Mouse (Mus musculus): Measurements from ENCODE around the gene Trhde. TPM values are rescaled to one million over a fixed set of nuclear protein-coding genes. Genes with fewer than 3 reads are reported as not detected.

The Trhde gene
- 0.98 and 1.3 TPM in 2 replicates for polyA plus RNA-seq (2016; fragmentation: Nextera tagmentation; extraction: Ambion mirVana)

DNA sequence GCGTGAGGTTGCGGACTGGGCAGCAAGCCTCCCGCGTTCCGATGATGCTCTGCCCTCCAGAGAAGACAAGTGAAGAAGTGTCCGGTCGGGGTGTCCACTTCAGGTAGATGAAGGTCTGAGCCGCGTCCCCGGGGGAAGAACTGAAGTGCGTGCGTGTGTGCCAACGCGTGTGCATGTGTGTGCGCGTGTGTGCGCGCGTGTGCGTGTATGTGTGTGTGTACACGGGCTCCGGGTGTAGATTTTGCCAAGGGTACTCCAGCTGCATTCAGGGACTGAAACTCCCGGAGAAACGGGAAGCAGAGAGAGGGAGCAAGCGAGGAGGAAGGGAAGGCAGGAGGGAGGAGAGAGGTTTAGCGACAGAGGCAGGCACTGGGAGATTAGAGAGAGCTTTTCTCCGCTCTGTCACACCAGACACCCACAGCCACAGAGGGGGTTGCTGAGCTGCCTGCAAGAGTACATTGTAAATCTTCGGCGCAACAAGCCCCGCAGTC is at the start of gene Trhde:
Trhde (minus strand) TSS at position 147 of the 491 bp plus-strand sequence.
- Histone ChIP-seq H3K9me3 (no peaks in the 10 kb centered on the region), H3K36me3 (no peaks in the 10 kb centered on the region), H3K4me2 (peak within 1 kb of the TSS; percentile 94), H3K9ac (replicated peaks) (peak within 1 kb of the TSS; percentile 44), H3K27me3 (peaks cover 49% of the 10 kb centered on the region), H3K4me3 (replicated peaks) (peak within 1 kb of the TSS; percentile 60), H3K27ac (no peak within 1 kb of the TSS), H3K4me1 (replicated peaks) (peaks cover 12% of the 10 kb centered on the region)
- under 1% methylated on average over 30 of the region's 30 CpGs for WGBS
- 0 out of 2 replicates have a peak, but pooled peaks have one; percentile 13 for ATAC-seq (ENCODE audit: insufficient number of reproducible peaks, insufficient read depth, low FRiP score, low TSS enrichment, low read depth)

DNA sequence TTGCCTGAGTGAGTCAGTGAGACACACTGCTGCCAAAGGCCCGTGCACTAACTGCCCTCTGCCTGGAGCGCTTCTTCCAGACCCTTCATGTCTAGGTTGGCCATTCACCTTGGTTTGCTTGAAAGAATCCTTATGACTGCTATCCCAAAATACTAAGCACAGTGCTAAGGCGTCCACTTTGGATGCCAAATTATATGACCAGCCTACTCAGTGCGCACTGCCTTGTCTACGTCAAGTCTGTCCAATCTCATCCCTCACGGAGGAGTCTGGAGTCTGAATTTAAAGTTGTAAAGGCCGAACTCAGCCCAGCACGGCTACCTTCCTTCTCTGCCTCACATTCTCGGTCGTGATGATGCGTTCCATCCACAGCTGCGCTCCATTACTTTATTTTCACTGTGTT is 39.9 kb upstream of the Trhde start:
- WGBS, result 91% methylated on average over 12 of the region's 12 CpGs
- no peak overlapping the region for H3K4me3 ChIP-seq (replicated peaks)
- H3K27me3 ChIP-seq, result no peaks in the 10 kb centered on the region
- no peaks in the 10 kb centered on the region for H3K36me3 ChIP-seq
- H3K9me3 ChIP-seq, result no peaks in the 10 kb centered on the region
- H3K9ac ChIP-seq (replicated peaks), result no peak overlapping the region
- no peaks in the 10 kb centered on the region for H3K4me1 ChIP-seq (replicated peaks)
- H3K4me2 ChIP-seq, result no peak overlapping the region
- no peak overlapping the region for H3K27ac ChIP-seq
- no peak for ATAC-seq (ENCODE audit: insufficient number of reproducible peaks, insufficient read depth, low FRiP score, low TSS enrichment, low read depth)

DNA sequence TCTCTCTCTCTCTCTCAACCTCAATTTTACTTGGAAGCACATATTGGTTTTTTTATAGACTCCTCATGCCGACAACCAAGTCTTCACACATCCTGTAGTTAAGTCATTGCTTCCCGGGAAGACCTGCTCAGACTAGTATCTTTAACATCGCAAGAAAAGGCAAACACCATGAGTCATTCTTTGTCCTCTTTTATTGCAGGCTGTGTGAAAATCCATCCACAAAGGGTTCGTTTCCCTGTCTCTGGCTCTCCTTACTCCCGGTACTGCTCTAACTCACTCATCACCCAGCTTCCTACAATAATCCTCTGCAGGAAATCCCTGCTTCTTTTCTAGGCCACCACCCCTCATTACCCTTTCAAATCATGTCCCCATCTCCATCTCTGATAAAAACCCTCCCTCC is 39.3 kb upstream of the Trhde start:
- WGBS, result 65% methylated on average over 5 of the region's 5 CpGs
- no peaks in the 10 kb centered on the region for H3K9me3 ChIP-seq

DNA sequence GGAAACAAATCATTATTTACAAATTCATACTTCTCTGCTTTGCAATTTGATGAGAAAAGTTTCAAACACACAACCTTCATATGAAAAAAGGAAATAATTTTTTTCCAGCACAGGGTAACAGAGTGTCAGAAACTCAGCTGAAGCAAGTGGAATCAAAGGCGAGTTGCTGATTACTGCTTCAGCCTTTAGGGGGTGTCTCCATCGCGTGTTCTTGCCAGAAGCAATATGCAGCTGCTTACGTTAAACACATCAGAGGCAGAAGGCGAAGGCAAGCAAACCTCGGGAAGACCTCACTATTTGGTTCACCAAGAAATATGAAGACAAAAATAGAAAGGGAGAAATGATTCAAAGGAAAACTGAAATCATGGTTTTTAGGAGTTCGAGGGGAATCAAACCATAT is 29.2 kb upstream of the Trhde start:
- Histone ChIP-seq H3K27me3 (no peaks in the 10 kb centered on the region), H3K4me2 (no peak overlapping the region), H3K4me3 (replicated peaks) (no peak overlapping the region), H3K36me3 (no peaks in the 10 kb centered on the region), H3K9ac (replicated peaks) (no peak overlapping the region), H3K9me3 (no peaks in the 10 kb centered on the region), H3K4me1 (replicated peaks) (no peaks in the 10 kb centered on the region), H3K27ac (no peak overlapping the region)
- 51% methylated on average over 7 of the region's 7 CpGs for WGBS
- no peak for ATAC-seq (ENCODE audit: insufficient number of reproducible peaks, insufficient read depth, low FRiP score, low TSS enrichment, low read depth)

More for the DNA sequence above, 39.3 kb upstream of the Trhde start:
- no peaks in the 10 kb centered on the region for H3K4me1 ChIP-seq (replicated peaks)
- H3K4me2 ChIP-seq, result no peak overlapping the region
- H3K4me3 ChIP-seq (replicated peaks), result no peak overlapping the region
- H3K27me3 ChIP-seq, result no peaks in the 10 kb centered on the region
- no peak for ATAC-seq (ENCODE audit: insufficient number of reproducible peaks, insufficient read depth, low FRiP score, low TSS enrichment, low read depth)
- no peaks in the 10 kb centered on the region for H3K36me3 ChIP-seq
- no peak overlapping the region for H3K27ac ChIP-seq
- no peak overlapping the region for H3K9ac ChIP-seq (replicated peaks)

DNA sequence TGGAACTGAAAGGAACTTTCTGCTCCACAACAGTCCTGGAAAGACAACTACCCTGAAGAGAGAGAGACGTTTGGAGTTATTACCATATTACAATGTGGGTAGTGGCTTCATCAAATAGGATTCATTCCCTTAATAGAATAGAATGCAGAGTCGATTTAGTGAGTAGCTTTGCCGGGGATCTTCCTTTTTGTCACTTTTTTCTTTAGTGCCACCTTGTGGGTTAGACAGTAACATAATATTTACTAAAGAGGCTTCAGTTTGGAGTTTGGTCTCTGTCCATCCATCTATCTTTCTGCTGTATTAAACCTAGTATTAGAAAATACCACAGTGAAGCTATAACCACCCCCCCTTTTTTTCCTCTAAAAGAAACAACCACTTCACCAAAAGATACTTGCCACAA is 6.7 kb upstream of the Trhde start:
- Histone ChIP-seq H3K4me2 (no peak overlapping the region), H3K4me1 (replicated peaks) (no peaks in the 10 kb centered on the region), H3K27me3 (0 out of 2 replicates have a peak, but pooled peaks cover 2% of the 10 kb centered on the region), H3K9ac (replicated peaks) (no peak overlapping the region), H3K36me3 (no peaks in the 10 kb centered on the region), H3K9me3 (no peaks in the 10 kb centered on the region), H3K27ac (no peak overlapping the region), H3K4me3 (replicated peaks) (no peak overlapping the region)
- 56% methylated on average over 3 of the region's 3 CpGs for WGBS
- no peak for ATAC-seq (ENCODE audit: insufficient number of reproducible peaks, insufficient read depth, low FRiP score, low TSS enrichment, low read depth)

DNA sequence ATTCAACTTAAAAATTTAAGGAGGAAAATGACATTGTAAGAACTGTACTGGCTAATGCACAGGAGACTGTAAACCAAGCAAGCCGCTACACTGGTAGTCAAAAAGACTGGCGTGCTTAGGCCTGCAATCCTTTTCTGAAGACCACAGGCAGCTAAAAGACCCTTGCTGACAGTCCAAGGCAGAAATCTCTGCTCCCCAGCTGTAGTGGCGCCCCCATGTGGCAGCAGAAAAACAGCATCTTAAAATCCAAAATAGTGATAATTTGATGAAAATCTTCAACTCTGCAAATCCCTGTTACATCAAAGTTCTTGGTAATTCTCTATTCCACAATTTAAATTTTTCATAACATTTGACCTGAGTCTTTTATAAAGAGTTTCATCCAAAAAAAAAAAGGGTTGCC is 3.8 kb upstream of the Trhde start:
- WGBS, result 45% methylated on average over 3 of the region's 3 CpGs

DNA sequence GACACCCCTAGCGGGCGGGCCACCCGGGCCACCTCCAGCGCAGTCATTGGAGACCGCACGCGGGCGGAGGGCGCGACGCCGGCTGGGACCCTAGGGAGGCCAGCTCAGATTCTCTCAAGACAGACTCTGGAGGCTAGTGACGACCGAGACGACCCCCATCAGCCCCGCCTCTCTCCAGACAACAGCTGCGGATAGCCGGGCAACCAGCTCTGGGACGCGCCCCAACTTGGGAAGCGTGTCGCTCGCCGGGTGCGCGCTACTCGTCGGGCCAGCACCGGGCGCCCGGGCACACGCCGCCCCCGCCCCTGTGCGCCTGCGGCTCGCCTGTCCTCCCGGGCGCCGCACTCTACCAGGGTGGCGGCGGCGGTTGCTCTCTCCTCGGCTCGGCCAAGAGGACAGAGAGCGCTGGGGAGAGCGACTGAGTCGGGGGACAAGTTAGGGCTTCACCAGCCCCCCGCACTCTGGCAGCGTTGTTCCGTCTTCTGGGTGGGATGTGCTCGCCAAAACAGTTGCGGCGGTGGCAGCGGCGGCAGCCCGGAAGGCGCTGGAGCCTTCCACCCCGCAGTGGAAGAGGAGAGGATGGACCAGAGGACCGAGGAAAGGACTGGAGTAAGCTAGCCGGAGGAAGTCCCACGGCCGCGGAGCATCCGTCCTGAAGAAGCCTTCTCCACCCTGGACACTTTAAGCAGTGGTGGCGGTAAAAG is 498 bp downstream of the Trhde start:
- Histone ChIP-seq H3K27me3 (peaks cover 49% of the 10 kb centered on the region), H3K27ac (no peak overlapping the region), H3K9ac (replicated peaks) (peak overlapping the region; percentile 44), H3K4me2 (peak overlapping the region; percentile 94), H3K9me3 (no peaks in the 10 kb centered on the region), H3K4me1 (replicated peaks) (peaks cover 12% of the 10 kb centered on the region), H3K36me3 (no peaks in the 10 kb centered on the region), H3K4me3 (replicated peaks) (peak overlapping the region; percentile 60)
- WGBS, result under 1% methylated on average over 66 of the region's 66 CpGs
- peak; percentile 81 for ATAC-seq (ENCODE audit: insufficient number of reproducible peaks, insufficient read depth, low FRiP score, low TSS enrichment, low read depth)

More for the DNA sequence above, 3.8 kb upstream of the Trhde start:
- Histone ChIP-seq H3K27ac (no peak overlapping the region), H3K9me3 (no peaks in the 10 kb centered on the region), H3K9ac (replicated peaks) (no peak overlapping the region), H3K4me1 (replicated peaks) (peaks cover 9% of the 10 kb centered on the region), H3K4me3 (replicated peaks) (no peak overlapping the region), H3K4me2 (no peak overlapping the region), H3K36me3 (no peaks in the 10 kb centered on the region), H3K27me3 (peaks cover 29% of the 10 kb centered on the region)
- ATAC-seq (ENCODE audit: insufficient number of reproducible peaks, insufficient read depth, low FRiP score, low TSS enrichment, low read depth), result no peak

DNA sequence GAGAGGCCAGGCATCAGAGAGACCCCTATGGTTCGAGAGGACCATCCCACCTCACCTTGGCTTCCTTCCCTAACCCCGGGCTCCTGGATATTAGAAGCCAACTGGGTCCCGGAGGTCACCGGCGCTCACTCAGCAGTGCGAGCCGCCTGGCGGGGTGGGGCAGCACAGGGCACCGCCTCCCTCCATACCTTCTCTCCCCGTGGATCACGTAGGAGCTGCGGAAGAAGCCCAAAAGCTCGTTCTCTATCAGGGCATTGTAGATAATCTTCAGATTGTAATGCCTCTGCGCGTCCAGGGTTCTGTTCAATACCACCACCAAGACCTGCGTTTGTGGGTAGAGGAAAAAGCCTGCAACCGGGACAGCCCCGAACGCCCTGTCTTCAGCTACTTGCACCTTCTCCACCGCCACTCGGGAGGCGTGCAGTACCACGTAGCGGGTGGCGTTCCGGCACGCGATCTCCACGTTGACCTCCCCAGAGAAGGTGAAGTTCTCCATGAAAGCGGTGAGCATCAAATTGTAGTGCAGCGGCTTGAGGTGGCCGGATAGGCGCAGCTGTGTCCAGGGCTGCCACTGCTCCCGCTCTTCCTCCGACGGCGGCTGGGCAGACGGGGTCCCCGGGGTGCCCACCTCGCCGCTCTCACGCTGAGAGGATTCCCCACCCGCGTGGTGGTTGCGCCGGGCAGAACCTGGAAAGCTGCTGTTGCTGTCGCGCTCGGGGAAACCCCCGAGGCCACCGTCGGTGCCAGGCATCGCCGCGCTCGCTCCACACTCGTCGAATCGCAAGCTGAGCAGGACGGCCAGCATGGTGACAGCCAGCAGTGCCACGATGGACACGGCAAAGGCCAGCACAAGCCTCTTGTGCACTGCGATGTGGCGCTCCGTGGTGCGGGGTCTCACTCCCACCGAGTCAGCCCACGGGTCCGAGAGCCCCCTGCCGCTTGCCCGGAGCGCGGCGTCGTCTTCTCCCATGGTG is 1.5 kb downstream of the Trhde start:
- WGBS, result 6% methylated on average over 75 of the region's 75 CpGs
- Histone ChIP-seq H3K9me3 (no peaks in the 10 kb centered on the region), H3K4me2 (peak overlapping the region; percentile 94), H3K36me3 (no peaks in the 10 kb centered on the region), H3K27ac (no peak overlapping the region), H3K27me3 (peaks cover 49% of the 10 kb centered on the region), H3K9ac (replicated peaks) (peak overlapping the region; percentile 44), H3K4me3 (replicated peaks) (peak overlapping the region; percentile 60), H3K4me1 (replicated peaks) (peaks cover 12% of the 10 kb centered on the region)
- ATAC-seq (ENCODE audit: insufficient number of reproducible peaks, insufficient read depth, low FRiP score, low TSS enrichment, low read depth), result peak; percentile 38; the same call in 1 of the 2 replicates

DNA sequence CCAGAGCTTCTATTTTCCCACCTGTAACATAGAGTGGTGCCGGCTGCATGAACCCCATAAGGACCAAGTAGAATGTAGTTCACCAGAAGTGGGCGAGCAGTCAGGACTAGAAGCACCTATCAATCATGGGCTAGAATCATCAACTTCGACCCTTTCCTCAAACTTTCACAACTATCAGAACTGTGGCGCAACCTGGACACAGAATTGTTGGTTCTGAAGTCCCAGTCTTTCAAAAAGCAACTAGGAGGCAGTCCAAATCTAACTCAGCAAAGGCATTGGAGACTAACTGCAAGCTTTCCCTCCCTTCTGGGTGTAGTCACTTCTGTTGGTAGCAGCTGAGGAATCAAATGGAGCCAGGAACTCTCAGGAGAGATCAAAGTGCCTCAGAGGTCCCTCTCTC is 2.6 kb downstream of the Trhde start:
- Histone ChIP-seq H3K4me2 (no peak overlapping the region; the same call in 1 of the 2 replicates), H3K4me1 (replicated peaks) (peaks cover 12% of the 10 kb centered on the region), H3K9ac (replicated peaks) (no peak overlapping the region), H3K4me3 (replicated peaks) (no peak overlapping the region), H3K9me3 (no peaks in the 10 kb centered on the region), H3K27me3 (peaks cover 49% of the 10 kb centered on the region), H3K27ac (no peak overlapping the region), H3K36me3 (no peaks in the 10 kb centered on the region)
- no peak for ATAC-seq (ENCODE audit: insufficient number of reproducible peaks, insufficient read depth, low FRiP score, low TSS enrichment, low read depth)
- 82% methylated on average over 4 of the region's 4 CpGs for WGBS

DNA sequence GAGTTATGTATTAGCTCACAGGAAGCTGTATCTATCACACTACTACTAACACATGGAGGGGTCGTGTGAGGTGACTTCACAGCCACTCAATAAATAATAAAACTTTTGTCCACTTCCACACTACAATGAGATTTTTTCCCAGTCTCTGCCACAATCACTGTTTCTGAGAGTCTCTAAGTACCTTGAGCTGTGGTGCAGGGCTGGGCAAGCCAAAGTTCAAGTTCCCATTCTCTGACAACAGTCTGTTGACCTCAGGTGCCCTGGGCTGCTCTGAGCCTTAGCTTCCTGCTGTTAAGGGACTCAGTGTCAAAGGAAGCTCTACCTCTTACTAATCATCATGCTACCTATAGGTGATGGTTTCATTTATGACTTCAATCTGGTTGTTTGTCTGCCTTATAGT is 3.3 kb downstream of the Trhde start:
- 43% methylated on average over 1 of the region's 1 CpGs for WGBS
- Histone ChIP-seq H3K9ac (replicated peaks) (no peak overlapping the region), H3K4me2 (no peak overlapping the region), H3K9me3 (no peaks in the 10 kb centered on the region), H3K36me3 (no peaks in the 10 kb centered on the region), H3K27me3 (peaks cover 47% of the 10 kb centered on the region), H3K27ac (no peak overlapping the region), H3K4me1 (replicated peaks) (peaks cover 12% of the 10 kb centered on the region), H3K4me3 (replicated peaks) (no peak overlapping the region)
- no peak for ATAC-seq (ENCODE audit: insufficient number of reproducible peaks, insufficient read depth, low FRiP score, low TSS enrichment, low read depth)

DNA sequence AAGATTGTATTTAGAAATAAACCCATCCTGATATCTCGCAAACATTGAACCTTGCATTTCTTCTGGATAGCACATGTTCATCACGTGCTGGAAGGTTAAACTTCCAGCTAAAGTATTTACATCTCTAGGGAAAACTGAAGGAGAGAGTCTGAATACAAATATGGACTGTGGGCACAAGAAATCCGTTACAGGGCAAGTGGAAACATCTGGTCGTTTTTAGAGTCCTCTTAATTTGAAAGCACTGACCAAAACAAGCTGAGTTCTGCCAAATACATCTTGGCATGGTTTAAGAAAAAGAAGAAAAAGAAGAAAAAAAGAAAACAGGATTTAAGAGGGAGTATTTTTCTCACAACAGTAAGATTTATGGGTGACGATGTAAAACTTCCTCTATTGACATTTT is 3.9 kb downstream of the Trhde start:
- Histone ChIP-seq H3K27me3 (peaks cover 44% of the 10 kb centered on the region), H3K4me2 (no peak overlapping the region), H3K4me3 (replicated peaks) (no peak overlapping the region), H3K9ac (replicated peaks) (no peak overlapping the region), H3K36me3 (no peaks in the 10 kb centered on the region), H3K9me3 (no peaks in the 10 kb centered on the region), H3K27ac (no peak overlapping the region), H3K4me1 (replicated peaks) (peaks cover 12% of the 10 kb centered on the region)
- ATAC-seq (ENCODE audit: insufficient number of reproducible peaks, insufficient read depth, low FRiP score, low TSS enrichment, low read depth), result no peak
- WGBS, result 36% methylated on average over 5 of the region's 5 CpGs
